Mouse (Mus musculus) liver, embryonic 14.5 days (tissue): ENCODE measurements around the gene Chrnb4. TPM values are rescaled to one million over a fixed set of nuclear protein-coding genes. Genes with fewer than 3 reads are reported as not detected.
A peak's percentile ranks its signal among the peaks of the same experiment; 100 is the strongest.

Experiments
- ATAC-seq: fragments of 200-750 bp; cut with Nextera tagmentation; 2 replicates; pipeline ENCODE4 v1.8.0; 2017; ENCODE audit warnings: moderate number of reproducible peaks, mild to moderate bottlenecking, moderate library complexity; ENCODE audit not compliant: insufficient read depth
- DNase-seq, 3 experiments: peaks; one replicate each; pipeline ENCODE4 v3.0.0-alpha.2; 2012 to 2013; ENCODE audit warnings: low read depth in 3 of 3, low spot score in 3 of 3
- H3K27ac ChIP-seq: fragments of 300-500 bp; sonication (generic); 2 replicates; pipeline ENCODE4 v1.5.1; 2014; ENCODE audit warnings: moderate library complexity, mild to moderate bottlenecking, control low read depth, inconsistent platforms
- H3K27me3 ChIP-seq: fragments of 300-500 bp; sonication (generic); 2 replicates; pipeline ENCODE4 v1.6.1; 2014; ENCODE audit warnings: mild to moderate bottlenecking, low read length, moderate library complexity; ENCODE audit not compliant: control insufficient read depth, insufficient read depth
- H3K36me3 ChIP-seq: fragments of 300-500 bp; sonication (generic); replicated peaks from 2 replicates; pipeline ENCODE4 v1.6.1; 2014; ENCODE audit warnings: low read depth; ENCODE audit not compliant: control insufficient read depth, insufficient read depth
- H3K4me1 ChIP-seq, 2 experiments: fragments of 200-500 bp in 1 of 2; fragments of 300-500 bp in 1 of 2; sonication (generic) in 1 of 2; replicated peaks; 2 replicates each; pipeline ENCODE4 v1.6.1; 2012 to 2014; ENCODE audit warnings: antibody characterized with exemption in 1 of 2, inconsistent platforms in 1 of 2, low read length in 1 of 2; ENCODE audit not compliant: control insufficient read depth in 2 of 2, insufficient read depth in 2 of 2
- H3K4me2 ChIP-seq: fragments of 300-500 bp; sonication (generic); 2 replicates; pipeline ENCODE4 v1.6.1; 2014; ENCODE audit warnings: low read depth, mild to moderate bottlenecking, control low read depth, moderate library complexity
- H3K4me3 ChIP-seq, 2 experiments: fragments of 200-500 bp in 1 of 2; fragments of 300-500 bp in 1 of 2; sonication (generic) in 1 of 2; 2 replicates each; pipeline ENCODE4 v1.5.1; 2012 to 2014; ENCODE audit warnings: low read depth in 2 of 2, low read length in 2 of 2, mild to moderate bottlenecking in 2 of 2, control low read depth in 1 of 2, inconsistent platforms in 1 of 2, moderate library complexity in 1 of 2; ENCODE audit not compliant: insufficient read depth in 1 of 2
- H3K9ac ChIP-seq: fragments of 300-500 bp; sonication (generic); replicated peaks from 2 replicates; pipeline ENCODE4 v1.6.1; 2014; ENCODE audit warnings: mild to moderate bottlenecking, control low read depth, moderate library complexity
- H3K9me3 ChIP-seq: fragments of 300-500 bp; sonication (generic); 2 replicates; pipeline ENCODE4 v1.6.1; 2016; ENCODE audit warnings: low read length, mixed read lengths; ENCODE audit not compliant: control insufficient read depth
- CTCF ChIP-seq: IDR thresholded peaks from 2 replicates; pipeline ENCODE4 v1.5.1; 2016; ENCODE audit warnings: antibody characterized with exemption, low read depth, control low read depth
- EP300 ChIP-seq: IDR thresholded peaks from 2 replicates; pipeline ENCODE4 v1.6.1; 2016; ENCODE audit warnings: antibody characterized with exemption, low read depth
- WGBS: fragments of 180-500 bp; shearing (Covaris S2); extraction: QIAGEN DNeasy Blood & Tissue Kit; methylation state at CpG from one replicate; pipeline ENCODE4 v1.1.7; 2014; ENCODE audit not compliant: insufficient replicate concordance; 5-methylcytosine and 5-hydroxymethylcytosine counted together
- polyA plus RNA-seq, 2 experiments: library from polyadenylated mRNA; depleted of rRNA in 1 of 2; stranded (reverse) in 1 of 2; unstranded in 1 of 2; fragments of >200 nt; fragmentation: Nextera tagmentation in 1 of 2; extraction: Ambion mirVana in 1 of 2; gene quantifications; 2 replicates each; pipeline versions ENCODE4 v1.2.1 to v1.2.3; 2012 to 2014

Chrnb4 gene
- polyA plus RNA-seq, 2 experiments = not detected

DNA sequence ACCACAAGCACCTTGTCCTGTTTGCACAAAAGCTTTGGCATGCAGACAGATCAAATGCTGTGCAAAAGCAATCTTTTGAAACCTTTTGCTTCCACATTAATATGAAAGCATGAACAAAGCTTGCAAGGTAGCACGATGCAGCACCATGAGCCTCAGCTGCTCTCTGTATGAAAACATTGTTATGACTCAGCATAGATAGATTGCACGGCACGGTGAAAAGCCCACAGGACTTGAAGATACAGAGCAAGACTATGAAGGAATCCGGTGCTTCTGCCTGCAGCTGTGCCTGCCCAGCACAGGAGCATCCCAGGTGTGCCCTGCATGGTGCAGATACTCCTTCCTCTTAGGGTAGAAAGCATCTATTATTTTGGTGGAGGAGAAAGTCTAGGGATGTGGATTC is 45.0 kb downstream of the Chrnb4 start:
- 45% methylated on average over 4 of the region's 4 CpGs for WGBS
- H3K4me1 ChIP-seq = no peaks in the 10 kb centered on the region
- H3K9ac ChIP-seq = no peak overlapping the region
- H3K27me3 ChIP-seq = no peaks in the 10 kb centered on the region
- ATAC-seq = no peak
- DNase-seq = no peak
- H3K27ac ChIP-seq = no peak overlapping the region
- no peak overlapping the region for H3K4me3 ChIP-seq
- H3K4me2 ChIP-seq = no peak overlapping the region
- TF ChIP-seq CTCF = no peak
- no peak for TF ChIP-seq EP300
- H3K9me3 ChIP-seq = no peaks in the 10 kb centered on the region
- H3K36me3 ChIP-seq = no peaks in the 10 kb centered on the region

DNA sequence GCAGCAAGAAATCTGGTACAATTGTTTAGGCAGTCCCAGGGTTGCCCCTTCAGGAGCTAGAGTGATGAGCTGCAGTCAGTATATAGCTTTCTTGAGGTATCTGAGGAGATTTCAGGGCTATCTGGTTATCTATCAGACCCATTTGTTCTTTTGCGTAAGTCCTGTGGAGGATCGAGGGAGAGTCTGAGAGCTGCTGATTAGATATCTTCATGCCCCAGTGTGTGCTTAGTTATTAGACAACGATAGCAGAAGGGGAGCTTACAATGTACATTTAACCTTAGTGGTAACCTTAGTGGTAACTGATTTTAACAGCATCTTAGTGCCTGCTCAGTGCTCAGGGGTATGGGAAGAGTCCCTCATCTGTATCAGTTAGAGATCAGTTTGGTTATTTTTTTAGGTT is 52.9 kb downstream of the Chrnb4 start:
- H3K36me3 ChIP-seq = no peaks in the 10 kb centered on the region
- peak; percentile 68 for ATAC-seq
- H3K4me1 ChIP-seq = peaks cover 0 to 2% of the 10 kb centered on the region in 2 experiments; a peak in 2 of 4 replicates
- no peaks in the 10 kb centered on the region for H3K9me3 ChIP-seq
- 13% methylated on average over 3 of the region's 3 CpGs for WGBS
- H3K4me2 ChIP-seq = no peak overlapping the region
- no peaks in the 10 kb centered on the region; the same call in 1 of the 2 replicates for H3K27me3 ChIP-seq
- no peak overlapping the region for H3K27ac ChIP-seq
- DNase-seq = peak in 2 of 3 experiments; percentile 16 to 38
- TF ChIP-seq CTCF = no peak
- TF ChIP-seq EP300 = peak; percentile 78
- H3K9ac ChIP-seq = no peak overlapping the region
- H3K4me3 ChIP-seq = no peak overlapping the region

DNA sequence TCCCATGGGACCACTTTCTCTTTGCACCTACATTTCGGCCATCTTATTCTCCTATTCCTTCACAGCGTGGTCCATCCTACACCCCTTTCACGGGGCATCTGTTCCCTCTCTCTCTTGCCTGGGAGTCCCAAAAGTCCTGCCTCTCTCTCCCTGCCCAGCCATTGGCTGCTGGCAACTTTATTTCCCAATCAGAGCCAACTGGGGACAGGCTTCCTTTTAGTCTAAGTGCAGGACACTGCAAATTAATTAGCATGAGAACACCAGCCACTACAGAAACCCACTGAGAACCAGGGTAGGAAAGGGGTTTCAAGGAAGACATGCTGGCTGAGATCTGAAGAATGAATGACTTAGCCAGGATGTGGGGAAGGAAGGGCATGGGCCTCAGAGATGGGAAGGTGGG is 54.2 kb downstream of the Chrnb4 start:
- Histone ChIP-seq H3K4me3 (no peak overlapping the region), H3K36me3 (no peaks in the 10 kb centered on the region), H3K27me3 (no peaks in the 10 kb centered on the region; the same call in 1 of the 2 replicates), H3K9me3 (no peaks in the 10 kb centered on the region), H3K27ac (no peak overlapping the region), H3K4me1 (peaks cover 0 to 2% of the 10 kb centered on the region in 2 experiments; a peak in 2 of 4 replicates), H3K4me2 (no peak overlapping the region), H3K9ac (no peak overlapping the region)
- TF ChIP-seq EP300 = no peak
- no peak for TF ChIP-seq CTCF
- WGBS = 50% methylated on average over 3 of the region's 3 CpGs
- no peak for DNase-seq
- no peak for ATAC-seq

DNA sequence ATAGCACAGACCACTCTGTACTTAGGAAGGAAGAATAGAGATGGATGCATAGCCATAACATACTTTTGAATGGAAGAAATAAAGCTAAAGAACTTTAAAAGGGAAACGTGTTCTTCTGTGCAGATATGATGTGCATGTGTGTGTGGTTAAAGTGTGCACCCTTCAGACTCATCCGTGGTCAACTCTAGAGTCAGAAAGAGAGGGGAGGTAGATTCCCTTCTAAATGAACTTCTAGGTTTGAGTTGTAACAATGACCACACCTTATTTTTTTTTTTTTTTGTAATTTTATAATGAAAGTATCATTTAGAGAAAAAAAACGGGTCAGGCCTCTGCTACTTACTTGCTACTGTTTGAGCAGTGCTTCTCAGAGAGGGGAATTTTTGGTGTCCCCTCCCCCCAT is 58.2 kb downstream of the Chrnb4 start:
- Histone ChIP-seq H3K9ac (no peak overlapping the region), H3K4me1 (peaks cover 0 to 1% of the 10 kb centered on the region in 2 experiments; a peak in 1 of 4 replicates), H3K36me3 (no peaks in the 10 kb centered on the region), H3K27ac (no peak overlapping the region), H3K9me3 (no peaks in the 10 kb centered on the region), H3K4me3 (no peak overlapping the region), H3K4me2 (no peak overlapping the region), H3K27me3 (no peaks in the 10 kb centered on the region; the same call in 1 of the 2 replicates)
- 44% methylated on average over 3 of the region's 3 CpGs for WGBS
- TF ChIP-seq EP300 (no peak), CTCF (no peak)
- DNase-seq (no peak), ATAC-seq (no peak)

DNA sequence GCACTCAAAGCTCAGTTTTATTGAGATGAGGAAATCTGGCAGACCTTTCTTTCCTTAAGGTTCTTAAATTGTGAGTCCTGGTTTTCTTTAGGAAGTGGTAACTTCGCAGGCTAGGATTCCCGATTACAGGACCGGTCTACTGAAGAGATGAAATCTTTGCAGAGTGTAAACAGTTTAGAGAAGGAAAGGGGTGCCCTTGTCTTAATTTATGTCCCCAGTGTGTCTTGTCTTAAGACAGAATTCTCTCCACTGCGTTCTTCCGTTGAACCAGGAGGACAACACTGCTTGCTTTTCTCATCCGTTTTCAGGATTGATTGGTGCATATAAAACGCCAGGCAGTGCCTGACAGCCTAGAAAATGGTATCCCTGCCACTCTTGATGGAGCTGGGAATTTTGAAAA is 66.2 kb downstream of the Chrnb4 start:
- Histone ChIP-seq H3K27me3 (peaks cover 39% of the 10 kb centered on the region), H3K4me1 (no peaks in the 10 kb centered on the region), H3K27ac (no peak overlapping the region), H3K4me3 (no peak overlapping the region), H3K4me2 (no peak overlapping the region), H3K36me3 (no peaks in the 10 kb centered on the region), H3K9me3 (no peaks in the 10 kb centered on the region), H3K9ac (no peak overlapping the region)
- no peak for DNase-seq
- TF ChIP-seq CTCF (no peak), EP300 (no peak)
- WGBS = 9% methylated on average over 7 of the region's 7 CpGs
- ATAC-seq = no peak
